Mouse (Mus musculus) cerebellum, adult 11 months (tissue): Measurements from ENCODE around the gene Stra6.

ENCODE experiments used
- DNase-seq: peaks from one replicate; pipeline ENCODE4 v3.0.0; 2022

The Stra6 gene

GRCm38 (mm10) chr9:58096629-58097301 is 33.2 kb downstream of the Stra6 start:
- DNase-seq: peak; percentile 42

- DNase-seq: no peak
Measured at GRCm38 (mm10) chr9:58099836-58100565, 36.4 kb downstream of the Stra6 start.

- DNase-seq: no peak
Measured at GRCm38 (mm10) chr9:58102013-58102412, 38.4 kb downstream of the Stra6 start.

- DNase-seq: no peak
Measured at GRCm38 (mm10) chr9:58103647-58104046, 40.1 kb downstream of the Stra6 start.

GRCm38 (mm10) chr9:58105595-58106169 is 42.1 kb downstream of the Stra6 start:
- no peak for DNase-seq

GRCm38 (mm10) chr9:58107494-58107893 is 43.9 kb downstream of the Stra6 start:
- no peak for DNase-seq

- DNase-seq: peak; percentile 46
Measured at GRCm38 (mm10) chr9:58110787-58111186, 47.2 kb downstream of the Stra6 start.

- DNase-seq: peak; percentile 80
Measured at GRCm38 (mm10) chr9:58111431-58111830, 47.8 kb downstream of the Stra6 start.

- DNase-seq: no peak
Measured at GRCm38 (mm10) chr9:58112321-58112751, 48.7 kb downstream of the Stra6 start.

- no peak for DNase-seq
Measured at GRCm38 (mm10) chr9:58112866-58113278, 49.3 kb downstream of the Stra6 start.

GRCm38 (mm10) chr9:58113279-58113884 is 49.8 kb downstream of the Stra6 start:
- DNase-seq: no peak

- DNase-seq: no peak
Measured at GRCm38 (mm10) chr9:58114019-58114418, 50.4 kb downstream of the Stra6 start.

- DNase-seq: no peak
Measured at GRCm38 (mm10) chr9:58115297-58115925, 51.8 kb downstream of the Stra6 start.

- DNase-seq: no peak
Measured at GRCm38 (mm10) chr9:58116024-58116651, 52.5 kb downstream of the Stra6 start.

- DNase-seq: no peak
Measured at GRCm38 (mm10) chr9:58118671-58119070, 55.1 kb downstream of the Stra6 start, which contains the start of gene Ccdc33. Ccdc33 (minus strand) TSS chr9:58118823.

GRCm38 (mm10) chr9:58125085-58125484 is 61.5 kb downstream of the Stra6 start:
- DNase-seq: no peak

- no peak for DNase-seq
Measured at GRCm38 (mm10) chr9:58125811-58126210, 62.2 kb downstream of the Stra6 start.

GRCm38 (mm10) chr9:58128926-58129413 is 65.4 kb downstream of the Stra6 start:
- DNase-seq: no peak

GRCm38 (mm10) chr9:58129508-58129907 is 65.9 kb downstream of the Stra6 start:
- DNase-seq: no peak

GRCm38 (mm10) chr9:58130909-58131308 is 67.3 kb downstream of the Stra6 start:
- no peak for DNase-seq

GRCm38 (mm10) chr9:58131735-58132134 is 68.1 kb downstream of the Stra6 start:
- no peak for DNase-seq
